Mouse (Mus musculus) spleen, postnatal 10 days (tissue): ENCODE results near the gene Nfxl1.

Experiments
- DNase-seq, 2 experiments: peaks; one replicate each; pipeline ENCODE4 v3.0.0; 2021 to 2022; ENCODE audit warnings: low spot score in 2 of 2

Nfxl1 gene

GRCm38 (mm10) chr5:72501763-72502162 is 57.7 kb downstream of the Nfxl1 start:
- DNase-seq: no peak

- no peak for DNase-seq
Observed at GRCm38 (mm10) chr5:72498271-72498670, 61.2 kb downstream of the Nfxl1 start.

GRCm38 (mm10) chr5:72496756-72497155 is 62.7 kb downstream of the Nfxl1 start:
- DNase-seq: no peak

GRCm38 (mm10) chr5:72493906-72494305 is 65.6 kb downstream of the Nfxl1 start:
- DNase-seq: no peak

- no peak for DNase-seq
Observed at GRCm38 (mm10) chr5:72491232-72491631, 68.3 kb downstream of the Nfxl1 start.

- no peak for DNase-seq
Observed at GRCm38 (mm10) chr5:72480456-72480855, 79.0 kb downstream of the Nfxl1 start.

GRCm38 (mm10) chr5:72472317-72473009 is 87.0 kb downstream of the Nfxl1 start:
- no peak for DNase-seq

GRCm38 (mm10) chr5:72471746-72472145 is 87.7 kb downstream of the Nfxl1 start:
- DNase-seq: no peak

GRCm38 (mm10) chr5:72464932-72465331 is 94.6 kb downstream of the Nfxl1 start:
- no peak for DNase-seq
